Mouse (Mus musculus) mouse embryonic stem cell (cell line): ENCODE data around the gene Gimap8.
"Not testable (repeated sequence)": the region's sequence is repeated elsewhere in the genome, so short reads cannot be mapped to it uniquely, and the experiment has no call there.

ENCODE experiments used
- in situ Hi-C, 2 experiments: fragments of 300-500 bp; cut with MboI; formaldehyde crosslinking; loops; 1 replicate in 1 of 2; 3 replicates in 1 of 2; pipeline ENCODE4 v1.14.3; 2019 to 2020; ENCODE audit warnings: low sequenced_read_pairs in 2 of 2, low pct_unique_long_range_greater_than_20kb in 1 of 2, mixed read lengths in 1 of 2; ENCODE audit not compliant: unreplicated experiment in 1 of 2

The Gimap8 gene

DNA sequence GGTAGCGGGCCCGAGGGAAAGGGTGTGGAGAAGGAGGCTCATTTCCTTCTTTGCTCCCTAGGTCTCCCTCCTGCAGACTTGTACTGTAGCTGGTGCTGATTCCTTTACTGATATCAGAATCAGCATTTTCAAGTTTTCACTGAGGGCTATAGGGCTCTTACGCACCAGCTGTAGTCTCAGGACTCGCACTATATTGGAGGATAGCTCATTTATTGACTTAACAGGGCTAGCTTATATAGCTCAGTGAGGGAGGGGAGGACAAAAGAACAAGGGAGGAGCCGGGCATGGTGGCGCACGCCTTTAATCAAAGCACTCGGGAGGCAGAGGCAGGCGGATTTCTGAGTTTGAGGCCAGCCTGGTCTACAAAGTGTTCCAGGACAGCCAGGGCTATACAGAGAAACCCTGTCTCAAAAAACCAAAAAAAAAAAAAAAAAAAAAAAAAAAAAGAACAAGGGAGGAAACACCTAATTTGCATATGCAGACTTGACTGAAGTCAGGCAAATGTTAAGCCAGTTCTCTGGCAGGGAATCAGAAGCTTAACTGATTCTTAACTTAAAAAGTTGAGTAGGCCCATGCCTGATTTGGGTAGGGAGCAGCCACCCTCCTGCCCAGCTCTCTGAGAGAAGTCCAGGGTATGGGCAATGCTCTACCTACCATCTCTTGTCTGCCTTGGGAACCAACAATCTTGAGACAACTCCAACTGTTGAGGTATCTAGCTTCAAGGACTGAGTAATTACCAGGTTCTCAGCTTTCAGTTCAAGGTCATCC, 27.4 kb downstream of the Gimap8 start:
- in situ Hi-C loops = no loop called here

DNA sequence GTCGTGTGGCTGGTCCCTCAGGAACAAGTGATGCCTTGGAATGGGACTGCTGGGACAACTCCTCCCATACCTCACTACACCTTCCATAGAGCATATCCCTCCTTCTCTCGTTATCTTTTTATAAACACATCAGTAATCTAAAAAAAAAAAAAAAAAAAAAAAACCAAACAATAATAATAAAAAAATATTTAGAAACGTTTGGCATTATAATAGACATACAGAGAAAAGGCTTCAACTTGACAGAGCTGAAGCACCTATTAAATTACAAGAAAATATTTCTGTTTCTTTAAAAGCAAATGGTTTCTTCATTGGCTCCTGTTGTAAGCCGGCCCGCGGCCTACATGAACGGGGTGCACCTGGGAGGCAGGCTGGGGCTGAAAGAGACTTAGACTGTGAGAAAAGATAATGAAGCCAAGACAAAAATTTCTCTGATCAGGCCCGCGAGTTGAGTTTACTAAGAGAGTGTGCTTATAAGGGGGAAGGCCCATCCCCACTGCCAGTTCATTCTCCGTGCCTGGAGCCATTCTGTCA, 28.4 kb downstream of the Gimap8 start:
- in situ Hi-C loops = no loop called here

DNA sequence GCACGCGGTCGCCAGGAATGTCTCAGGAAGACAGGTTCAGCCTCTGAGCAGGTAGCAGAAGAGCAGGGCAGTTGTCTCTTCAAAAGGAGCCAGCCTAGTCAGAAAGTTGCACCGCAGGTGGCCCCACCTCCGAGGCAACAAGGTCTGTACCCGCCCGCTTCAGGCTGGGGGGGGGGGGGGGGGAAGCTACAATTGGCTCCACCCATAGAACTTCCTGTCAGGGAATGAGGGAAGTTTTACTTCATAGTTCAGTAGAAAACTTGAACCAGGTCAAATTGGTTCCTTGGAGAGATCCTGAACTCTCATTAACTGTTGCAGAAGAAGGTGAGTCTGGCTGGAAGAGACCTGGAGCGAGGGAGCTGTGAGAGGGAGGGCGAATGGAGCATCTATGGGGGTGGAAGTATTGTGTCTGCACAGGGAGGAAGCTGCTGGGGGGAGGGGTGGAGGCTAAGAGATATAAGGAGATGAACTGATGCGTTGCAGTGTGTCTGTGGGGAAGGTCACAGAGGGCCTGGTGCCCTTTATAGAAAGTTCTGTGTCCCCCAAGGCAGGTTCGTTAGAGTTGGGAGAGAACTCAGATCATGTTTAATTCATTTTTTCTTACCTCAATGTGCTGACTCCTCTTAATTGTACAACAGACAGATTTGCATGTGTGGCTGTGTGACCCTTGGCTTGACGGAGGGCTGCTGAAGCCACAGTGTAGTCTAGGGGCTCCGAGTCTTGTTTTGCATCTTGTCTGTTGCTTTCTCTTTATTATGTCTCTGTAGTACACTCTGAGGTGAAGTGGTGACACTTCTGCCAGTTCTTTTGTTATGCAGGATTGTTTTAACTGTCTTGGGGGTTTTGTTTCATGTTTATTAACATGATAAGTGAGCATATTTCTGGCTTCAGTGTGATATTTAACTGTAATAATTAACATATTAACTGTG, 29.2 kb downstream of the Gimap8 start, which contains the start of gene Gimap9:
TSS of gene Gimap9 (plus strand) at position 199 of the 929 bp plus-strand sequence.
- in situ Hi-C loops = no loop called here

DNA sequence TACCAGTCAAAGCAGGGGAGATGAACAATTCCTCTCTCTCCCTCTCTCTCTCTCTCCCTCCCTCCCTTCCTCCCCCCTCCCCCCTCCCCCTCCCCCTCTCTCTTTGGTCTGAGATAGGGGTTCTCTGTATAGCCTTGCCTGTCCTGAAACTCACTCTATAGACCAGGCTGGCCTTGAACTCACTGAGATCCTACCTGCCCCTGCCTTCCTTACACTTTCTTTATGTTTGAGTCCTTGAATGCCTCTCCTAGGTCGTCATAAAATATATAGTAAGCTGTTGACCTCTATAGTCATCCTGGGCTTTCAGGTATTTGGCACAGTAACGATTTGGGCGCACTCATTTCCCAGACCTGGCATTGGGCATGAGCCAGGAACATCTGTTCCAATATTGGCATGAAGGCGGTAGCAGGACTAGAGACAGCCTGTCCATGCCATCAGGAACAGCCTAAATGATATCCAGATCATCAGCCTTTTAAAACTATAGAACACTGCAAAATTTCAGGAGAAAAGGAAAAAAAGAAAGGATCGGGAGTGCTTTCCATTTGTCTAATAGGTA, 29.9 kb downstream of the Gimap8 start:
- in situ Hi-C loops = no loop called here

DNA sequence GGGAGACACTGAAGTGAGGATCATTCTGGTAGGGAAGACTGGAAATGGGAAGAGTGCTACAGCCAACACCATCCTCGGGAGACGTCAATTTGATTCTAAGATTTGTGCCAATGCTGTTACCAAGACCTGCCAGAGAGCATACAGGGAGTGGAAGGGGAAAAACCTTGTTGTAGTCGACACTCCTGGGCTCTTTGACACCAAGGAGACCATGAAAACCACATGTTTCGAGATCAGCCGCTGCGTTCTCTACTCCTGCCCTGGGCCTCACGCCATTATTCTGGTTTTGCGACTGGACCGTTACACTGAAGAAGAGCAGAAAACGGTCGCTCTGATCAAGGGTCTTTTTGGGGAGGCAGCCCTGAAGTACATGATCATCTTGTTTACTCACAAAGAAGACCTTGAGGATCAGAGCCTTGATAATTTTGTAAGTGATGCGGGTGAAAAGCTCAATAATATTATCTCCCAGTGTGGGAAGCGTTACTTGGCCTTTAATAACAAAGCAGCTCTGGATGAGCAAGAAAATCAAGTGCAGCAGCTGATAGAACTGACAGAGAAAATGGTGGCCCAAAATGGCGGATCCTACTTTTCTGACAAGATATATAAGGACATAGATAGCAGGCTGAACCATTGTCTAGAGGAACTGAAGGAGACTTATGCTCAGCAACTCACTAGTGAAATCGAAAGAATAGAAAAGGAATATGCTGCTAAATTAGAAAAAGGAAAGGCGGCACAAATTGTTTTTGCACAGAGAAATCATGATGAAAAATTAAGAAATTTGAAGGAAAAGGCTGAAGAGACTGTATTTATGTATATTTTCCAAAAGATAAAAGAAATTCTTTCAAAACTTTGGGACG, 30.7 kb downstream of the Gimap8 start:
- in situ Hi-C loops = no loop called here

DNA sequence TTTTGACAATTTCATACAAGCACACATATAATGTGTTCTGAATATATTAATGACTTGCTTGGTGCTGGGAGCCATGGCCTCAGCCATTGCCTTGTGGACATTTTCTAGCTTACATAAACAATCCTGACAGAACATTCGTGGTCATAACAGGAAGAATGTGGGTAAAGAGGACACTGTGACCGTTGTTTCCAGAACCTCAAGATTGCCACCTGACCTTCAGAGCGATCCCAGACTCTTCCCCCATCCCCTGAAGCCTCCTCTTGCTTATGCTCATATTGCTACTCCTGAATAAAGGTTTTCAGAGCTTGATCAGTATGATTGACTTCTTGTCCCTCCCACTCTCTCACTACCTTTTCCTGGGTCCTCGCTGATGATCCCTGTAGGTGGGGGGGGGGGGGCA, 31.4 kb downstream of the Gimap8 start:
- in situ Hi-C loops = no loop called here

DNA sequence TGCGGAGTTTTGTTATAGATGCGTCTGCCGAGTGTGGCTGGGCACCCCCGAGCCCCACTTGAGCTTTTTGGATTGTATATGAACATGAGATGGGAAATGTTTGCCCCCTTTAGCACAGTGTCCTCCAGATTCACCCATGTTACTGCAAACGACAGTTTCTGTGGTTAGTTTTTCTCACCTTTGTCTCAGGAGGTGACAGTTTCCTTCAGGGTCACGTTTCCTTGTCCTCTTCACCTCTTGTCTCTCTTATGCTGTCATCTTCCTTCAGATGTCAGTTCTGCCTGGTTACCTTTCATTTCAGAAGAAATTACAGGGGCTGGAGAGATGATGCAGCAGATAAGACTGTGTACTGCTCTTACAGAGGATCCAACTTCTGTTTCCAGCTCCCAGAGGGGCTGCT, 32.7 kb downstream of the Gimap8 start:
- in situ Hi-C loops = no loop called here

DNA sequence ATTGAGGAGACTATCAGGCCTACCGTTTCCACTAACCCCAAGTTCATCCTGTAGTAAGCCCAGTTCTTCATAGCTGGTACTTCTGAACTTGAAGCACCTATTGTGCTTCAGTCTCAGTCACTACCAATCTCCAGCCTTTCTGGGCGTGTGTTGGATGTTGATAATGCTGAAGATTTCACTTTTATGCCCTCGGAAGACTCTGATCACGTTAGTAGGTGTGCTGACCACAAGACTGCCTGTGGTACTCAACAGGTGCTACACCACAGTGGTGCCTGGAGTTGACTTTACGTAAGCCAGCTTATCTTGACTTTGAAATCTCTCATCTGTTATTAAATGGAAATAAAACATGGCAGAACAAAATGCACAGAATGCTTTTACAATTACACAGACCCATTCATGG, 33.4 kb downstream of the Gimap8 start:
- in situ Hi-C loops = no loop called here

DNA sequence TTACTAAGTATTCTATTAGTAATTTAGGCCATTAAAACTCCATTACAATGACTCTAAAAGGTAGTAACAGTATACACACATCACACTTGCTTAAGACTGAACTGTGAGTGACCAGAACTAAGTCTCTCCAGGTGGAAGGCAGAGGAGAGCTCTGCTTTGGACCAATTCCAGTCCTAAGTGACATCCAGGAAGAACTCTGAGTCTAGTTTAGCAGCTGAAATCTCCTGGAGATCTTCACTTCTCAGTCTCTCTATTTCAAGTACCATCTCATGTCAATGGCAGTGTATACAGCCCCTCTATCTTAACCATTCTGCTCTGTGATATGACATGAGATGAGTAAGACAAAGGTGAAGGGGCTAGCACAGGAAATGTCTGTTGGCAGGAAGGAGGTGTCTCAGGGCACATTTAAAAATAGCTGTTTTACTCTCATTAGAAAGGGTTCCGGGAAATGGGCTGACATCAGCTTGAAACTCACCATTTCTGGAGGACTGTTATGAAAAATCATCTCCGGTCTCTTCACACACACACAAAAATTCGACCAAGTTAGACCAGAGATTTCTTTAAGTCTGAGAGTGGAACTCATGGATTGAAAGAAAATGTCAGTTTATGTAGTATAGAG, 34.5 kb downstream of the Gimap8 start:
- in situ Hi-C loops = no loop called here

DNA sequence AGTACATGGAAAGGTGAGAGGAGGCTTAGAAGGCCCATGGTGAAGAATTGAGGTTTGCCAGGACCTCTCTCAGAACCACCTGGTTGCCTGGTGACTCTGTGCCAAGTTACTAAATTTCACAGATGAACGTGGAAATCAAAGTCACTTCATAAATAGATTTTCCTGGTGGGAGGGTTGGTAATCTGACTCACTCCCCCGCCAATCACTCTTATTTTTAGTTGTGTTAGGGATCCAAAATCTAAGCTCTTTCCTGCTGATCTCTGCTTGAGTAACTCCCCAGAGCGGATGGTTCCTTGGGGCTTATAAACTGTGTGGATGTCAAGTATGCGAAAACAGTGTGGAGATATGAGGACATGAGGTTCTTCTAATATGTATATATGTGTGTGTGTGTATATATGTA, 35.2 kb downstream of the Gimap8 start:
- in situ Hi-C loops = no loop called here

DNA sequence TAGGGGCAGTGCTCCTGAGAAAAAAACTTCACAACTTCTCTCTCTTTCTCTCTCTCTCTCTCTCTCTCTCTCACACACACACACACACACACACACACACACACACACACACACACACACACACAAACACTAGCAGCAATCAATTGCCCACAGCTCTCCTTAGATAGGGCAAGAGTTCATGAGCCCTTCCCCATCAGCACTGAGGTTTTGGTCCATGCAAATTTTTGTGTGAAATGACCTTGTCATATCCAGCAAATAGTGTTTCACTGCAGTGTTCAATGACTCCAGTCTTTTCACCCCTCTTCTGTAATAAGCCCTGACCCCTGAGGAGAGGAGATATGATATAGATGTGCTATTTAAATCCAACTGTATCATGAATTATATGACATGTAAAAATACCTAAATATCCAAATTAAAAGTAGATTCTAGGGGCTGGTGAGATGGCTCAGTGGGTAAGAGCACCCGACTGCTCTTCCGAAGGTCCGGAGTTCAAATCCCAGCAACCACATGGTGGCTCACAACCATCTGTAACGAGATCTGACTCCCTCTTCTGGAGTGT, 36.3 kb downstream of the Gimap8 start:
- in situ Hi-C loops = not testable (repeated sequence)

DNA sequence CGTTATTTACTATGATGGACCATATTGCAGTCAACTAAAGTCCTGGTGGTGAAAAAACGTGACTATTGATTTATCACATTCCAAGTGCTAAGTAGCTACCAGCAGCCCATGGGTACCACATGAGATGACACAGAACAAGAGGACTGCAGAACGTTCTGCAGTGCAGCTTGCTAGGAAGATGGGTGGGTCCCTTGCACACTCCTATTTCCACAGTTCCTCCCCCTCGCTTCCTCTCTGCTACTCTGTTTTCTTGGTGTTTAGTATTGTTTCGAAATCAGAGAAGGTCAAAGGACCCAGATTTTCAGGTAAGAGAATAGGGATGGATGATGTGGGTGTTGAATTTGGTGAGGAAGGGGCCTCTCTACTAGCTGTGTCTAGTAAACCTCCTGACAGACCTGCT, 37.3 kb downstream of the Gimap8 start, which contains the start of gene Gimap4:
TSS of gene Gimap4 (plus strand) at position 231 of the 400 bp plus-strand sequence.
- in situ Hi-C loops = no loop called here

DNA sequence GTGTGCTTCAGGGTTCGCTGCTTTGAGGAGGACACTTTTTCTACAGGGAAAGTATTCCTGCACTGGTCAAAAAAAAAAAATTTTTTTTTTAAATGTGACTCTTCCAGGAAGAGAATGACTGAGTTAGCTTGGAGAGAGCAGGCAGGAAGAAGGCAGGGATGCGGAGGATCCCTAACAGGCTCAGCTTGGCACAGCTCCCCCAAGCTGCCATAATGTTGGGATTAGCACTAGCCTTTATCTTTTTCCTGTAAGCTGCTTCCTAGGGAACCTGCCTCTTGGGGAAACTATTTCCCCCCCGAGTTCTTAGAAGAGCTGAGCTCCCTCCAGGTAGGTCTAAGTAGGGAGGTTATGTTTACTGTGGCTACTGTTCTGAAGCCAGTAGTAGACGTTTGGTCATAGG, 37.8 kb downstream of the Gimap8 start:
- in situ Hi-C loops = no loop called here

DNA sequence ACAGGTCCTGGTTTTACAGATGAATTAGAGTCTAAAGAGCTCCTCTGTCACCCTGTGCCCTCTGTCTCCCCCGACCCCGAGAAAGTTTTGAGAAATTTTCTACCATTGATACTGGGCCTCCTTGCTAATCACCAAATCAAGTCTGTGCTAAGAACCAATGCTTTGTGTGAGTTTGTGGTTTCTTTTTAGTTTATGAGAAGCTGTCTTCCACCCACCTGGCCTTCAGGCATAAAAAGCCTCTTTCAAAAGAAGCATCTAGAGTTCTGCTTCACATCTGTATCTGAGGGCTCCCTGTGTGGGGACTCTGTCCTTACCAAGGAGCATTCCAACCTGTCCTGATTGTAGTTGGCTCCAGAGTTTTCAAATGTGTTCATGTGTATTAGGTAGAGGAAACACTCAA, 38.2 kb downstream of the Gimap8 start:
- in situ Hi-C loops = no loop called here

DNA sequence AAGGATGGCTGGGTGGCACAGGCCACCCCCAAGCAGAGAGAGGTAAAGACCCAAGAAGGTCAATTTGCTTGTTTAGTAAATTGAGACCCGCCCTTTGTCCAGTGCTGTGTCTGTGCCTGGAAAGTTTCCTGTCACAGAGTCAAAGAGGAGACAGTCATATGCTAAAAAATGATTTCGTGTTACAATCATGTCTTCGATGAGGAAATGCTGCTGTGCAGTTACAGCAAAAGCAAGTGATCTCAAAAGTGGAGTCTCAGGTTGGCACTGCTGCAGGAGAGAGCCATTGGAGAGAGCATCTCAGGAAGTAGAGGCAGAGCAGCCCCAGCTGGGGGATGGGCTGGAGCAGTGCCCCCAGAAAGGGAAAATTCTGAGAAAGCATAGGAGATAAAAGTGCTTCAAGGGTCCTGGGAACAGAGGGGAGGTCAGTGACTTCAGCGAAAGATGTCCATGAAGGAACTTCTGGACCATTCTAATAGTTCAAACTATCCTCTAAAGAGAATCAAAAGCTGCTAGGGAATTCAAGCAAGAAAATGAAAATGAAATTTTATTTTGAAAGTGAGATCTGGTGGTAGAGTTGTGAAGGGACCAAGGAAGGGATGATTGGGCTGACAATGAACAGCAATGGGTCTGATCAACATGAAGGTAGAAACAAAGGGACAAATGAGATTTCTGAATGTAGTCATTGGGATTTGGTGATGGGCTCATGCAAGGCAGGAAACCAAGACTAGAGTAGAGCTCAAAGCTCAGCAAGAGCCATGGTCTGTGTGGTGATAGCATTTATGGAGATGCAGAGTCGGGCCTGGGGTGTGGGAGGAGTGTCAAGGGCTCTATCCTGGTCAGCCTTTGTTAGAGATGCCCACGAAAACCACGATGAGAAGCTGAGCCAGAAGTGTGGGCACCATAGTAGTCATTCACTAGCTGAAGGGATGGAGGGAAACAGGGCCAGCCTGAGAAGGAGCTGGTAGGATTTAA, 38.9 kb downstream of the Gimap8 start:
- in situ Hi-C loops = no loop called here

DNA sequence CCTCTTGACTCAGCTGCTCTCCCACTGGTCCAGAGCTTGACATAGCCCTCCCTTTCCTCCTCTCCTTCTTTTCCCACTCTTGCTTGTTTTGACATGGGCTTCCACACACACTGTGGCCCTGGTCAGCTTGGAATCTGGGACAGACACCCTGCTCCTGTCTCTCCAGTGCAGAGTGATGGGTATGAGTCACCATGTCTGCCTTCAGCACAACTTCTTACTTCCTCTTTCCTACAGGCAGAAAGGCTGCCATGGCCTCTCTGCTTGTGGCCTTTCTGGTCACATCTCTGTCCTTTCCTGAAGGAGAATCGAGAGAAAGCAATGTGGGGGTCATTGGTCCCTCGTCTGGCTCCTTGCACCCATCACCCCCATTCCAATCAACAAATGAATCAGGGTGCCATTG, 40.0 kb downstream of the Gimap8 start:
- in situ Hi-C loops = no loop called here
